Mouse (Mus musculus): ENCODE data around the gene Lmln.

GRCm38 (mm10) chr16:33127052-33127451, 64.7 kb downstream of the Lmln start:
- TF ChIP-seq CTCF (IDR thresholded peaks at IDR 0.05; ENCODE audit: control insufficient read depth, insufficient read depth, low read length) (no peak), POLR2A (IDR thresholded peaks at IDR 0.05; ENCODE audit: borderline replicate concordance, control insufficient read depth, low read depth, low read length) (no peak)

All from bone marrow, adult 2 months (tissue).